Mouse (Mus musculus) lung, adult 2 months (tissue): ENCODE results near the gene Nxnl1.

Source experiments
- CTCF ChIP-seq: fragments of 200-500 bp; IDR thresholded peaks from 2 replicates; pipeline ENCODE4 v1.5.1; 2011; ENCODE audit warnings: mild to moderate bottlenecking, low read length, control low read depth; ENCODE audit not compliant: insufficient read depth
- POLR2A ChIP-seq: fragments of 200-500 bp; IDR thresholded peaks from 2 replicates; pipeline ENCODE4 v1.6.1; 2011; ENCODE audit warnings: low read depth, mild to moderate bottlenecking, control low read depth, low read length, borderline replicate concordance; ENCODE audit errors: extremely low read depth

DNA sequence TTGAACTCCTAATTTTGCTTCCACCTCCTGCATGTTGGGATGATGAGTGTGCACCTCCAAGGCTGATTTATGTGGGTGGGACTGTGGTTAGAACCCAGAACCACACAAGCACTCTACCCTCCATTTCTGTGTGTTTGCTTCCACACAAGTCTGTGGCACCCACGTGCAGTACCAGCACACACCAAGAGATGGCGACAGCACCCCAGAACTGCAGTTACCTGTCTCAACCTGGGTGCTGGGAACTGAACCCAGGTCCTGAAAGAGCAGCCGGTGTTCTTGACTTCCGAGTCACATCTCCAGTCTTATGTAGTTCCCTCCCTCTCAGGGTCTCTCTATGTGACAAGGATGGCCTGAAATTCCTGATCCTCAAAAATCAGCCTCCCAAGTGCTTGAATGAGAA is 2.4 kb downstream of the Nxnl1 start:
- TF ChIP-seq POLR2A (no peak), CTCF (no peak)
